Mouse (Mus musculus): ENCODE measurements around the gene Tmem259. TPM values are rescaled to one million over a fixed set of nuclear protein-coding genes. Genes with fewer than 3 reads are reported as not detected.

Tmem259 gene
- polyA plus RNA-seq, 1 experiment from 2014 or later: 20.6 TPM

DNA sequence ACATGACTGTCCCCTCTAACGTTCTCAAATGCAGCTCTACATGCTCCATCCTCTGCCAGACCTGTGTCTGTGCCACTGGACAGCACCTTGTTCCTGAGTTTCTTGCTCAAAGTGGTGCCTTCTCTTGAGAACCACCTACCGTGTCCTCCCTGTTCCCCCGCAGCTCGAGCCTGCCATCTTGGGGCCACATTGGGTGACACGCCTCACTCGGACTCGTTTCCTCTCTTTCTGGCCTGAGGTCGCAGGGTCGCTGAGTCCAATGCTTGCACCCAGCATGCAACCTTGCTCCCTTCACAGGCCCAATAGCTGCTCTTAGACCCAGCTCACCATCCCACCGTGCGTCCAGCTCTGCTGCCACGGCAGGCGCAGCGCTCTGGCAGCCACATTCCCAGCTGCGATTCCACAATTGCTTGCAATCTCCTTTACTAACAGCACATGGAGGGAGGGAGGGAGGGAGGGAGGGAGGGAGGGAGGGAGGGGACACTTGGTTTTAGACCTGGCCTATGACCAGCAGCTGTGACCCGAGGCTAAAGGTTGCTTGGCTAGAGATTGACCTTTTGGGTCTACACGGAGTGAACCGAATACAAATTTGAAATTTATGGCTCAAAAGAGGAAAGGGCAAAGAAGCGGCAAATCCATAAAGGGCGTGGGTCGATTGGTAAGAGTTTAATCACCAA lies 25.9 kb downstream of the Tmem259 start:
- 0 out of 2 replicates have a peak, but pooled peaks cover 10% of the 10 kb centered on the region for H3K36me3 ChIP-seq
- H3K27ac ChIP-seq: no peak overlapping the region
- WGBS: 11% methylated on average over 21 of the region's 21 CpGs
- H3K9me3 ChIP-seq: no peaks in the 10 kb centered on the region
- H3K4me1 ChIP-seq: peaks cover 15% of the 10 kb centered on the region
- no peaks in the 10 kb centered on the region for H3K27me3 ChIP-seq (replicated peaks)
- no peak overlapping the region for H3K9ac ChIP-seq
- H3K4me2 ChIP-seq: peak overlapping the region; percentile 43
- no peak for ATAC-seq (ENCODE audit: insufficient read depth, low FRiP score, low read depth)
- H3K4me3 ChIP-seq (replicated peaks): no peak overlapping the region

DNA sequence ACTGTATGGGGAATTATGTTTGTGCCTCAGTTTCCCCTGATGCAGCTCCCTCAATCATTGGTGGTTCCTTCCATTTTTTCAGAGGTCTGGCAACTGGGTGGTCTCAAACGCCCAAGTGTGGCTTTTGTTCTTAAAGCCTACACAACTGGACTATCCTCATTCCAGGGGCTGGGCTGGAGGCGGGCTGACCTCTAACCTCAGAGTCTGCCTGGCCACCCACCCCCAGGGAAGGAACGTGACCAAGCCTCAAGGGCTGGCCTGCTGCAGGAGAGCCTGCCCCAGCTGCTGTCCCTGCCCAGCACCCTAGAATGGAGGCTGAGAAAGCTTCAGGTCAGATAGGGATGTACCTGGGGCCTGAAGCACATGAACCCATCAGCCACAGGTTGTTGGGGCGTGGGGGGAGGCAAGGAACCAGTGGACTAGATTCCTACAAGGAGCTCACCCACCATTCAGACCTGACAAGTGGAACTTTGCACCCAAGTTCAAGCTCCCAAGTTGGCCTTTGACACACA lies 27.4 kb downstream of the Tmem259 start:
- no peaks in the 10 kb centered on the region for H3K9me3 ChIP-seq
- 29% methylated on average over 4 of the region's 4 CpGs for WGBS
- no peak overlapping the region for H3K4me2 ChIP-seq
- peaks cover 8% of the 10 kb centered on the region; the same call in 1 of the 2 replicates for H3K36me3 ChIP-seq
- no peak overlapping the region for H3K4me3 ChIP-seq (replicated peaks)
- no peak overlapping the region for H3K9ac ChIP-seq
- no peaks in the 10 kb centered on the region for H3K27me3 ChIP-seq (replicated peaks)
- peaks cover 15% of the 10 kb centered on the region for H3K4me1 ChIP-seq
- H3K27ac ChIP-seq: no peak overlapping the region
- no peak for ATAC-seq (ENCODE audit: insufficient read depth, low FRiP score, low read depth)

DNA sequence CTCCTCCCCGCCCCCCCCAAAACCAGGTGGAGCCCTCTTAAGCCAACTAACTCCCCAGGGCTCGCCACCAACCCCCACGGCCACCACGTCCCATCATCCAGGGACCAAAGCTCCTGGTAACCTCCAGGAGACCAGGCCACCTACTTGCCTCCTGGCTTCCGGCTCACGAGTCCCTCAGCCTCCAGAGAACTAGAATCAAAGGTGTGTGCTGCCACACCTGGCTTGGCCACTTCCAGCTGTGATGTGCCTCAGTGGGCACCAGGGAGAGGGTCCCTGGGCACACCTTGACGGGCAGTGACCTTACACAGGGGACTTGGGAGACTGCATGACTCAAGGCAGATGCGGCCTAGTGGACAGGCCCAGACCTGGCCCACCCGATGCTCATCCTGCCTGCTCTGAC lies 28.4 kb downstream of the Tmem259 start:
- H3K4me2 ChIP-seq: no peak overlapping the region
- H3K27ac ChIP-seq: no peak overlapping the region
- no peak overlapping the region for H3K4me3 ChIP-seq (replicated peaks)
- no peak for ATAC-seq (ENCODE audit: insufficient read depth, low FRiP score, low read depth)
- H3K9ac ChIP-seq: no peak overlapping the region
- H3K36me3 ChIP-seq: peaks cover 15% of the 10 kb centered on the region
- 70% methylated on average over 9 of the region's 9 CpGs for WGBS
- no peaks in the 10 kb centered on the region for H3K9me3 ChIP-seq
- peaks cover 7% of the 10 kb centered on the region for H3K4me1 ChIP-seq
- no peaks in the 10 kb centered on the region for H3K27me3 ChIP-seq (replicated peaks)

DNA sequence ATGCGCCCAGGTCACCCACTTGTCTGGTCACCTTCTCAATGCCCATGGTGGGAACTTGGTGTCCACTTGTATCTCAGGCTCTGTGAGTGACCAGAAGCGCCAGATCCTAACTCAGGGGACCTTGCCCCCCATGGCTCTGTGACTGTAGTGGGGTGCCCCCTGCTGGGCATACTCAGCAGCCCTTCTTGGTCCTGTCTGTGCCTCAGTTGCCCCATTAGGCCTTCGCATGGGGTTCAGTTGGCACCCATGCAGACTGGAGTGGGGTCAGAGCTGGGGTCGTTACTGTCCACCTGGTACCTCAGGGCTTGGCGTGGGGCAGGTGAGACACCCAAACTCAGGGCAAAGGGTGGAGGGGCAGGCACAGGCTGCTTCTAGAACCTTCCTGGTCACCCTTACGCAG lies 30.2 kb downstream of the Tmem259 start:
- no peak for ATAC-seq (ENCODE audit: insufficient read depth, low FRiP score, low read depth)
- WGBS: 83% methylated on average over 6 of the region's 6 CpGs

DNA sequence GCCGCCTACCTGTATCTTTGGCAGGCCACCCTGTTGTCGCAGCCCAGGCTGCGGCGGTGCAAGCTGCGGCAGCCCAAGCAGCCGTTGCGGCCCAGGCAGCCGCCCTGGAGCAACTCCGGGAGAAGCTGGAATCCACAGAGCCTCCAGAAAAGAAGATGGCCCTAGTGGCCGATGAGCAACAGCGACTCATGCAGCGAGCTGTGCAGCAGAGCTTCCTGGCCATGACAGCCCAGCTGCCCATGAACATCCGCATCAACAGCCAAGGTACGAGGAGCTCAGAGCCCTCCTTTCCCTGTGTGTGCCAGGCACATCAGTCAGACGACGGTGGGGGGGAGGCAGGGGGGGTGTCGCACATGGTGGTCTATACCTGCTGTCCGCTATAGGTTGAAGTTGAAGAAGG lies 33.5 kb downstream of the Tmem259 start:
- H3K9me3 ChIP-seq: no peaks in the 10 kb centered on the region
- no peak overlapping the region for H3K4me3 ChIP-seq (replicated peaks)
- no peaks in the 10 kb centered on the region for H3K27me3 ChIP-seq (replicated peaks)
- no peak overlapping the region for H3K27ac ChIP-seq
- no peak for ATAC-seq (ENCODE audit: insufficient read depth, low FRiP score, low read depth)
- H3K4me2 ChIP-seq: no peak overlapping the region
- 84% methylated on average over 18 of the region's 18 CpGs for WGBS
- H3K36me3 ChIP-seq: peaks cover 37% of the 10 kb centered on the region
- H3K4me1 ChIP-seq: peaks cover 20% of the 10 kb centered on the region
- H3K9ac ChIP-seq: no peak overlapping the region

More for the DNA sequence above, 30.2 kb downstream of the Tmem259 start:
- Histone ChIP-seq H3K27ac (no peak overlapping the region), H3K4me3 (replicated peaks) (no peak overlapping the region), H3K4me2 (no peak overlapping the region), H3K36me3 (peaks cover 32% of the 10 kb centered on the region), H3K9me3 (no peaks in the 10 kb centered on the region), H3K9ac (no peak overlapping the region), H3K27me3 (replicated peaks) (no peaks in the 10 kb centered on the region), H3K4me1 (peaks cover 5% of the 10 kb centered on the region; the same call in 1 of the 2 replicates)

GRCm38 (mm10) chr10:79949873-79950272 lies 34.3 kb downstream of the Tmem259 start:
- no peak for ATAC-seq (ENCODE audit: insufficient read depth, low FRiP score, low read depth)
- no peak overlapping the region for H3K4me2 ChIP-seq
- 72% methylated on average over 4 of the region's 4 CpGs for WGBS

DNA sequence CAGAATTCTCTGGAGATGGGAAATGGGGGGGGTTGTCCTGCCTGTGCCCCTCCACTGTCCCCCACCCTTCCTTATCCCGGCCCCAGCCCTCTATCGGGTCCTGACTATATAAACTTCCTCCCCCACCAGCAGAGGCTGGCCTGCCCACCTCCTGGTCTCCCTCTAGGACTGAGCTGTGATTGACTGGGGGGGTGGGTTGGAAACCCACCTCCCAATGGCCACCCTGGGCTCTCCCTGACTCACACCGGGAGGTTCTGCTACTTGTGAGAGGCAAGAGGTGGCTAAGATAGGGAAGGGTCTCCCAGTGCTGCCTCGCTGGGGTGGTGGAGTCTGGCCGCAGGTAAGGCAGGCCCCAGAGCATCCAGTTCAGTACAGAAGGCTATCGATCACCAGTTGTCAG lies 36.6 kb downstream of the Tmem259 start:
- H3K9me3 ChIP-seq: no peaks in the 10 kb centered on the region
- peak overlapping the region; percentile 40; the same call in 1 of the 2 replicates for H3K4me2 ChIP-seq
- H3K27ac ChIP-seq: peak overlapping the region; percentile 86; the same call in 1 of the 2 replicates
- 50% methylated on average over 6 of the region's 6 CpGs for WGBS
- no peak overlapping the region for H3K4me3 ChIP-seq (replicated peaks)
- no peak for ATAC-seq (ENCODE audit: insufficient read depth, low FRiP score, low read depth)
- H3K4me1 ChIP-seq: peaks cover 42% of the 10 kb centered on the region
- H3K27me3 ChIP-seq (replicated peaks): no peaks in the 10 kb centered on the region
- H3K9ac ChIP-seq: no peak overlapping the region
- peaks cover 31% of the 10 kb centered on the region for H3K36me3 ChIP-seq

More at GRCm38 (mm10) chr10:79949873-79950272, 34.3 kb downstream of the Tmem259 start:
- no peak overlapping the region for H3K9ac ChIP-seq
- H3K27me3 ChIP-seq (replicated peaks): no peaks in the 10 kb centered on the region
- H3K4me3 ChIP-seq (replicated peaks): no peak overlapping the region
- H3K27ac ChIP-seq: no peak overlapping the region
- H3K36me3 ChIP-seq: peaks cover 37% of the 10 kb centered on the region
- H3K4me1 ChIP-seq: peaks cover 28% of the 10 kb centered on the region
- H3K9me3 ChIP-seq: no peaks in the 10 kb centered on the region

DNA sequence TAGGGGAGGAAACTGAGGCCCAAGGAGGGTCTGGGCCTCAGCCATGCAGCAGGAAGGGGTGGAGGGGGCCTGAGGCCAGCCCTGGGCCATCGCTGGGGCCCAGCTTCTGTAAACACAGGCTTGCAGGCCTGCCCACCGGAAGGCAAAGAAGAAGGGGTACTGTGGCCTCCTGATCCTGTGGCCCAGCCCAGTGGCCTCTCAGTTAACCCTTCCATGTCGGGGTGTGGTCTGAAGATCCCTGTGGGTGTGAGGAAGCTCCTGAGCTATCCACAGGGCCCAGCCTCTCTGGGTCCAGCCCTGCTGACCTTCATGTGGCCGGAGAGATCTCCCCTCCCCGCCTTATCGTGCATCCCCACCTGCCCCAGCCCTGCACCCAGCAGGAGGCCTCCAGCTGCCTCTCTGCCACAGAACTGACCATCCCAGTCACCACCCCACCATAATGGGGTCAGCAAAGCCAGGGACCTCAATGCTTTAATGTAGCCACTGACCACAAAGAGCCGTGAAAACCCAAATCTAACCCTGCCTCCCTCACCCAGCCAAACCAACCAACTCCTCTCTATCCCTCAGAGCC lies 37.3 kb downstream of the Tmem259 start:
- Histone ChIP-seq H3K27ac (peak overlapping the region; percentile 86), H3K27me3 (replicated peaks) (no peaks in the 10 kb centered on the region), H3K4me1 (peaks cover 42% of the 10 kb centered on the region), H3K4me3 (replicated peaks) (peak overlapping the region; percentile 16), H3K9ac (peak overlapping the region; percentile 4; the same call in 1 of the 2 replicates), H3K4me2 (peak overlapping the region; percentile 40), H3K36me3 (peaks cover 34% of the 10 kb centered on the region), H3K9me3 (no peaks in the 10 kb centered on the region)
- peak; percentile 41 for ATAC-seq (ENCODE audit: insufficient read depth, low FRiP score, low read depth)
- WGBS: 21% methylated on average over 7 of the region's 7 CpGs

DNA sequence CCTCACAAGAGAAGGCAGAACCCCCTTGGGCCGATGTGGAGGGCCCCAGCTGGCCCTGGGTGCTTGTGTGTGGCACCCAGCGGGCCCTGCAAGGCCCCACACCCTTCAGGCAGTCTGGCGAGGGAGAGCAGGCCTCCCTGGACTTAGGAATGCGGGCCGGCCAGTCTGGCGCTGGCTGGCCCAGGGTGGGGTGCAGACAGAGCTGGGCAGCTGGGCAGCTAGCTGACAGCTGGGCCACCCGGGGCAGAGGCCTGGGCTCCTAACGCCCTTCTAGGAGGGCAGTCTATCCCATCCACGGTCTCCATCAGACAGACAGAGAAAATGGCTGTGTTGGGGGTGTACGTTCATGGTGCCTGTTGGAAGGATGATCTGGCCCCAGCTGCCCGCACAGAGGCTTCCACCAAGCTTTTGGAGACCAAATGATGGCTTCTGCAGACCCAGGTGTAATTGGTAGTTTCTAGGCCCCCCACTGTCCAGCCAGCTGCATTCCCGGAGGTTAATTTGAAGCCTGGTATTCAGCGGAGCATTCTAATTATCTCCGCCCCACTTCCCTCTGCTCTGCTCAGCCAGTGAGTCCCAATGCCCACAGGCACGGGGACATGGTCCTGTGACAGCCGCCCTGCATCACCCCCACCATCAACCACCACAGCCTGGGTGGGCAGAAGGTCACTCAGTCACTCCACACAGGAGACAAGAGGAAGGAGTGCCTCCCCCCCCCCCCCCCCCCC lies 38.5 kb downstream of the Tmem259 start:
- 31% methylated on average over 16 of the region's 16 CpGs for WGBS
- no peak overlapping the region for H3K9ac ChIP-seq
- ATAC-seq (ENCODE audit: insufficient read depth, low FRiP score, low read depth): peak; percentile 71
- H3K4me2 ChIP-seq: peak overlapping the region; percentile 40
- H3K4me3 ChIP-seq (replicated peaks): 0 out of 2 replicates have a peak overlapping the region, but pooled peaks have one; percentile 3
- peak overlapping the region; percentile 86 for H3K27ac ChIP-seq
- peaks cover 42% of the 10 kb centered on the region for H3K4me1 ChIP-seq
- H3K9me3 ChIP-seq: no peaks in the 10 kb centered on the region
- H3K36me3 ChIP-seq: peaks cover 26% of the 10 kb centered on the region
- no peaks in the 10 kb centered on the region for H3K27me3 ChIP-seq (replicated peaks)

DNA sequence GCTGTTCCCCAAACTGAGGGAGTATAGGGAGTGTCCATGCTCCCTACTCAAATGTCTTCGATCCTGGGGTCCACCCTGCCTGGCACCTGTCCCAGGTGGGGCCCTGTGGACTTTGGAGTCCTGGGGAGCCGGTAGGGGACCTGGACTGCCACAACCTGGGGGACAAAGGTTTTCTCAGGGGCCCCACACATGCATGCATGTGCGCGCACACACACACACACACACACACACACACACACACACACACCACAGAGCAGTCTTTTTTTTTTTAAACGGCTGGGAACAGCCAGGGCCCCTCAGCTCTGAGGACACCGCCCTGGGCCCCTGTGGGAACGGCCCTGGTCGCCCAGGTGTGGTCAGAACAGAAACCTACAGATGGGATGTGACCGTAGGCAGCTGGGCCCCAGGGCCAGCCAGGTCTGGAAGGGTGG lies 40.6 kb downstream of the Tmem259 start:
- peak overlapping the region; percentile 86 for H3K27ac ChIP-seq
- H3K9ac ChIP-seq: no peak overlapping the region
- H3K4me1 ChIP-seq: peaks cover 42% of the 10 kb centered on the region
- 0 out of 2 replicates have a peak overlapping the region, but pooled peaks have one; percentile 19 for H3K4me2 ChIP-seq
- no peaks in the 10 kb centered on the region for H3K9me3 ChIP-seq
- no peak overlapping the region for H3K4me3 ChIP-seq (replicated peaks)
- no peaks in the 10 kb centered on the region for H3K27me3 ChIP-seq (replicated peaks)
- ATAC-seq (ENCODE audit: insufficient read depth, low FRiP score, low read depth): peak; percentile 66
- WGBS: 58% methylated on average over 9 of the region's 9 CpGs
- H3K36me3 ChIP-seq: peaks cover 5% of the 10 kb centered on the region

DNA sequence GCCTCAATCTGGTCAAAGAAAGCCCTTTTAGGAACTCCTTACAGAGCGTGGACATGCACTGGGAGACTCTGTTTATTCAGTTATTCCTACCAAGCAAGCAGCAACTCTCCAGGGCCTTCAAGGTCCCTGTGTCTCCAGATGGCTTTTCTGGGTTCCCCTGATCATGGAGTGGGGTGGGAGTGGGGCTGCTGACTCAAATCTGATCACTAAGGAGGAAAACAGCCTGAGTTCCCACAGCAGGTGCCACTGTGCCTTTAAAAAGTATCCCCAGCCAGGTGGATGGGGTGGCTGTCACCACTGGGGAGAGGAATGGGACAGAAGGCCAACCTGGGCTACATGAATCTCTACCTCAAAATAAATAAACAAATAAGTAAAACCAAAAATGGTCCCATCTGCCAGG lies 41.1 kb downstream of the Tmem259 start:
- peaks cover 42% of the 10 kb centered on the region for H3K4me1 ChIP-seq
- WGBS: 79% methylated on average over 1 of the region's 1 CpGs
- H3K4me3 ChIP-seq (replicated peaks): no peak overlapping the region
- H3K27me3 ChIP-seq (replicated peaks): no peaks in the 10 kb centered on the region
- no peak overlapping the region for H3K4me2 ChIP-seq
- peak overlapping the region; percentile 86 for H3K27ac ChIP-seq
- H3K9ac ChIP-seq: no peak overlapping the region
- ATAC-seq (ENCODE audit: insufficient read depth, low FRiP score, low read depth): no peak
- H3K9me3 ChIP-seq: no peaks in the 10 kb centered on the region
- H3K36me3 ChIP-seq: peaks cover 5% of the 10 kb centered on the region

Data from stomach, embryonic 15.5 days (tissue).